Mouse (Mus musculus): Measurements from ENCODE around the gene Galntl6. TPM values are rescaled to one million over a fixed set of nuclear protein-coding genes. Genes with fewer than 3 reads are reported as not detected.

Galntl6 gene
- polyA plus RNA-seq (2014; fragmentation: Nextera tagmentation; extraction: Ambion mirVana), result 1.2 and 1.4 TPM in 2 replicates

DNA sequence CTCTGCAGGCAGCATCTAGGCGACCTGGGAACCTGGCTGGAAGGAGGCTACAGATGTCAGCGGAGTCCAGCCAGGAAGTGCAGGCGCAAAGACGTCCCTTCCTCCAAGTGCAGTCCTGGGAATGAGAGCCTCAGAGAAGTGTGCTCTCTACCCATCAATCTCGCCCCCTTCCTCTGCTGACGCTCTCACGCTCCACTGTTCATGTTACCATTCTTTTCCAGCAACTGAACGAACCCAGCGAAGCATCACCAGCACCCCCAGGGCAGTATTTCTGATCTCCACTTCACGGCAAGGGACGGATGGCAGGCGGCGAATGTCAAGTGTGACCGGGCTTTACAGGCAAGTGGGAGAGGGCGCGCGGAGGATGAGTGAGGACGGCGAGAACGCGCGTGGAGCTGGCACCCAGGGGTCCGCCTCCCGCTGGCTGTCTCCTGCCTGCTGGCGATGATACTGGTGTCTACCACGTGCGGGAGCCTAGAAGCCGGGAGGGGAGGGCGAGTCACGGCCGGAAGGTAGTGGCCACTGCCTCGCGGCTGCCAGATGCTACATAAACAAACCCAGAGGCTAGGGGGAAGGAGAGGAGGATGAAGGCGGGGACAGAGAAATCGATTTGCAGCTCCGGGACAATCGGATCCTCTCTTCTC, at the start of gene Galntl6:
Galntl6 (minus strand) TSS at position 445 of the 644 bp plus-strand sequence.
- H3K4me3 ChIP-seq (ENCODE audit: low read depth, low read length), result peak within 1 kb of the TSS; percentile 56
- no peaks in the 10 kb centered on the region for H3K9me3 ChIP-seq (ENCODE audit: control insufficient read depth, low read length)
- peaks cover 32% of the 10 kb centered on the region for H3K27me3 ChIP-seq (replicated peaks; ENCODE audit: control insufficient read depth, insufficient read depth, low read length)
- peak within 1 kb of the TSS; percentile 94 for H3K4me2 ChIP-seq (ENCODE audit: low read depth, low read length)
- H3K4me1 ChIP-seq (ENCODE audit: control insufficient read depth, insufficient read depth, low read length), result peaks cover 4% of the 10 kb centered on the region; the same call in 1 of the 2 replicates
- DNase-seq (ENCODE audit: low spot score), result peak; percentile 23
- WGBS, result under 1% methylated on average over 26 of the region's 37 CpGs
- H3K27ac ChIP-seq (replicated peaks; ENCODE audit: low read depth, low read length), result no peak within 1 kb of the TSS
- no peaks in the 10 kb centered on the region for H3K36me3 ChIP-seq (ENCODE audit: control insufficient read depth, insufficient read depth, low read length)
- peak within 1 kb of the TSS; percentile 66 for H3K9ac ChIP-seq (ENCODE audit: low read depth, low read length)
- peak; percentile 63; the same call in 1 of the 2 replicates for ATAC-seq (ENCODE audit: low read depth)

DNA sequence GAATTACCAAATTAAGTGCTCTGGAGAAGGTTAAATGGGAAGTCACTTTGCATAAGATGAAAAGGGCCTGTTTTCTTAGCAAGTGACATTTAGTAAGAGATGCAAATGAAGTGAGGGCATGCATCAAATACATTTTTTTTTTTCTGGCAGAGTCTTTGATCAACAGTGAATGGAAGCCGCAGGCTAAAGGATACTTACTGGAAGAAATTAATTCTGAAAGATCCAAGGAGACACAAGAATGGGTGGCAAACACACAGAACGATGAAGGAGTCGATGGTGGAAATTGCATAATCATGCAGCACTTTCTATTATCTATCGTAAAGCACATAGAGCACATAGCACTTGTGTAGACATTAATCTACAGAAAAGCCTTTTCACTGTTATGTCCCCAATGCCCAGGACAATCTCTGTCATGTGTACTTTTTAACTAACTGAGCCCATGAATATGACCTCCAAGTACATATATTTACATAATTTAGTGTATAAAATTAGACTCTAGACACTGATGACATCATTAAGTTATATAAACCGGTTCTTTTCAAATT, 44.8 kb upstream of the Galntl6 start:
- Histone ChIP-seq H3K4me3 (ENCODE audit: low read depth, low read length) (no peak overlapping the region), H3K36me3 (ENCODE audit: control insufficient read depth, insufficient read depth, low read length) (no peaks in the 10 kb centered on the region), H3K4me2 (ENCODE audit: low read depth, low read length) (no peak overlapping the region), H3K27ac (replicated peaks; ENCODE audit: low read depth, low read length) (no peak overlapping the region), H3K4me1 (ENCODE audit: control insufficient read depth, insufficient read depth, low read length) (no peaks in the 10 kb centered on the region), H3K9ac (ENCODE audit: low read depth, low read length) (no peak overlapping the region), H3K9me3 (ENCODE audit: control insufficient read depth, low read length) (no peaks in the 10 kb centered on the region), H3K27me3 (replicated peaks; ENCODE audit: control insufficient read depth, insufficient read depth, low read length) (no peaks in the 10 kb centered on the region)
- DNase-seq (ENCODE audit: low spot score) (no peak), ATAC-seq (ENCODE audit: low read depth) (no peak)
- 79% methylated on average over 5 of the region's 5 CpGs for WGBS

DNA sequence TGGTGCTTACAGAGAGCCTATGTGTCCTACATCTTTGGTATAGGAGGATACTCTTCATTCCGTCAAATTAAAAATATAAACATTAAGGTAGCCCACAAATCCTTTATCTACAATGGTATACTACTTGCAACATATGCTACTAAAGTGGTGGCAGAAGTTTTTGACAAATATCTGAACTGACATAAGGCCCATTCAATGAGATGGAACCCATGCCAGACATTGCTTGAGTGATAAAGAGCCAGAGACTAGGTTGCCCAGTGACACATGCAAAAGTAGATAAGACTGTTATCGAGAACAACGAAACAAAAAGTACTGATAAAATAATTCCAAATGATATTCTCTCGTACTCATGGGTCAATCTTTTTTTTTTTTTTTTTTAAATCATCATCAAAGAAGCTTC, 31.3 kb upstream of the Galntl6 start:
- H3K27me3 ChIP-seq (replicated peaks; ENCODE audit: control insufficient read depth, insufficient read depth, low read length), result no peaks in the 10 kb centered on the region
- H3K9ac ChIP-seq (ENCODE audit: low read depth, low read length), result no peak overlapping the region
- H3K36me3 ChIP-seq (ENCODE audit: control insufficient read depth, insufficient read depth, low read length), result no peaks in the 10 kb centered on the region
- no peaks in the 10 kb centered on the region for H3K4me1 ChIP-seq (ENCODE audit: control insufficient read depth, insufficient read depth, low read length)
- H3K4me3 ChIP-seq (ENCODE audit: low read depth, low read length), result no peak overlapping the region
- H3K4me2 ChIP-seq (ENCODE audit: low read depth, low read length), result no peak overlapping the region
- no peak overlapping the region for H3K27ac ChIP-seq (replicated peaks; ENCODE audit: low read depth, low read length)
- H3K9me3 ChIP-seq (ENCODE audit: control insufficient read depth, low read length), result no peaks in the 10 kb centered on the region
- WGBS, result 93% methylated on average over 4 of the region's 4 CpGs
- ATAC-seq (ENCODE audit: low read depth) (no peak), DNase-seq (ENCODE audit: low spot score) (no peak)

GRCm38 (mm10) chr8:58931066-58931465, 18.6 kb upstream of the Galntl6 start:
- WGBS, result 70% methylated on average over 1 of the region's 1 CpGs

GRCm38 (mm10) chr8:58915142-58915541, 2.7 kb upstream of the Galntl6 start:
- no peak for ATAC-seq (ENCODE audit: low read depth)
- Histone ChIP-seq H3K4me2 (ENCODE audit: low read depth, low read length) (no peak overlapping the region), H3K27ac (replicated peaks; ENCODE audit: low read depth, low read length) (no peak overlapping the region), H3K36me3 (ENCODE audit: control insufficient read depth, insufficient read depth, low read length) (no peaks in the 10 kb centered on the region), H3K9me3 (ENCODE audit: control insufficient read depth, low read length) (no peaks in the 10 kb centered on the region), H3K4me1 (ENCODE audit: control insufficient read depth, insufficient read depth, low read length) (peaks cover 4% of the 10 kb centered on the region; the same call in 1 of the 2 replicates), H3K9ac (ENCODE audit: low read depth, low read length) (no peak overlapping the region), H3K4me3 (ENCODE audit: low read depth, low read length) (no peak overlapping the region), H3K27me3 (replicated peaks; ENCODE audit: control insufficient read depth, insufficient read depth, low read length) (peaks cover 32% of the 10 kb centered on the region)
- WGBS, result 27% methylated on average over 2 of the region's 2 CpGs
- DNase-seq (ENCODE audit: low spot score), result no peak

More at GRCm38 (mm10) chr8:58931066-58931465, 18.6 kb upstream of the Galntl6 start:
- Histone ChIP-seq H3K4me1 (ENCODE audit: control insufficient read depth, insufficient read depth, low read length) (no peaks in the 10 kb centered on the region), H3K9me3 (ENCODE audit: control insufficient read depth, low read length) (no peaks in the 10 kb centered on the region), H3K4me3 (ENCODE audit: low read depth, low read length) (no peak overlapping the region), H3K27ac (replicated peaks; ENCODE audit: low read depth, low read length) (no peak overlapping the region), H3K27me3 (replicated peaks; ENCODE audit: control insufficient read depth, insufficient read depth, low read length) (no peaks in the 10 kb centered on the region), H3K4me2 (ENCODE audit: low read depth, low read length) (no peak overlapping the region), H3K9ac (ENCODE audit: low read depth, low read length) (no peak overlapping the region), H3K36me3 (ENCODE audit: control insufficient read depth, insufficient read depth, low read length) (no peaks in the 10 kb centered on the region)
- DNase-seq (ENCODE audit: low spot score) (peak; percentile 14), ATAC-seq (ENCODE audit: low read depth) (no peak)

GRCm38 (mm10) chr8:58913640-58913968, 1.2 kb upstream of the Galntl6 start:
- Histone ChIP-seq H3K4me2 (ENCODE audit: low read depth, low read length) (0 out of 2 replicates have a peak overlapping the region, but pooled peaks have one; percentile 6), H3K9me3 (ENCODE audit: control insufficient read depth, low read length) (no peaks in the 10 kb centered on the region), H3K4me3 (ENCODE audit: low read depth, low read length) (no peak overlapping the region), H3K27me3 (replicated peaks; ENCODE audit: control insufficient read depth, insufficient read depth, low read length) (peaks cover 32% of the 10 kb centered on the region), H3K9ac (ENCODE audit: low read depth, low read length) (no peak overlapping the region), H3K27ac (replicated peaks; ENCODE audit: low read depth, low read length) (no peak overlapping the region), H3K4me1 (ENCODE audit: control insufficient read depth, insufficient read depth, low read length) (peaks cover 4% of the 10 kb centered on the region; the same call in 1 of the 2 replicates), H3K36me3 (ENCODE audit: control insufficient read depth, insufficient read depth, low read length) (no peaks in the 10 kb centered on the region)
- 61% methylated on average over 3 of the region's 3 CpGs for WGBS
- DNase-seq (ENCODE audit: low spot score), result no peak
- ATAC-seq (ENCODE audit: low read depth), result no peak

DNA sequence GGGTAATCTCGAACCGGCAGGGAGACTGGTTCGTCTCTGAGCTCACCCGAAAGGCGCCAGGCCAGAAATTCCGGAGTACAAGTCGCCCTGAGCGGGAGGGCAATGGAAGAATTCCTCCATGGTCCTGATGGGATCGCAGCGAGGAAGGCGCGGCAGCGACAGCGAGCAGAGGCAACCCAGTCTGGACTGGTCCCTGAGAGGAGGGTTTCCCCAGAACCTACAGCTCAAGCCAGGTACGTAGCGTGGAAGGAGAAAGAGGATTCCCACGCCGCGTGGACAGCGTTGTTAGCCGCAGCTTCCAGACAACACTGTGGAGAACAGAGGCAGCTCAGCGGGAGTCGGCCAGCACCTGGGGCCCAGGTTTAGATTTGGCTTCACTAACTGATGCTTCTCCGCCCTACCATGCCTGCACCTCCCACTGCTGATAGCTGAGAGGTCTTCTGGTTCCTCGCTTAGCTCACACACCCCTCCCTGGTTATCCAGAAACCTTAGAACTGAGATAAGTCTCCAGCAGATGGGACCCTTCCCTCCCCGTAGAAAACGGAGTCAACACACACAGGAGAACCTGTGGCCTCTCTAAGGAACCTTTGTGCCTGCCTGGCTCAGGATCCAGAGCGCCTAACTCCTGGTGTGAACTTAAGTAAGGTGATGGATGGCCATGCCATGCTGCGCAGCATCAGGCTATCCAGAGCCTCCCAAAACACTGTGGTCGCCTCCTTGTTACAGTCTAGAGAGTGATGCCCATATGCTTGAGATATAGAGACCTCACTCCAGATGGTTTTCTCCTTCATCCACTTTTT, 600 bp upstream of the Galntl6 start:
- no peaks in the 10 kb centered on the region for H3K9me3 ChIP-seq (ENCODE audit: control insufficient read depth, low read length)
- H3K36me3 ChIP-seq (ENCODE audit: control insufficient read depth, insufficient read depth, low read length), result no peaks in the 10 kb centered on the region
- DNase-seq (ENCODE audit: low spot score) (peak; percentile 30), ATAC-seq (ENCODE audit: low read depth) (peak; percentile 76)
- H3K4me3 ChIP-seq (ENCODE audit: low read depth, low read length), result peak overlapping the region; percentile 56
- 3% methylated on average over 28 of the region's 30 CpGs for WGBS
- peak overlapping the region; percentile 66 for H3K9ac ChIP-seq (ENCODE audit: low read depth, low read length)
- H3K27me3 ChIP-seq (replicated peaks; ENCODE audit: control insufficient read depth, insufficient read depth, low read length), result peaks cover 32% of the 10 kb centered on the region
- H3K4me1 ChIP-seq (ENCODE audit: control insufficient read depth, insufficient read depth, low read length), result peaks cover 4% of the 10 kb centered on the region; the same call in 1 of the 2 replicates
- H3K27ac ChIP-seq (replicated peaks; ENCODE audit: low read depth, low read length), result no peak overlapping the region
- peak overlapping the region; percentile 94 for H3K4me2 ChIP-seq (ENCODE audit: low read depth, low read length)

GRCm38 (mm10) chr8:58911677-58912076, 763 bp downstream of the Galntl6 start, which contains the start of gene BC030500:
TSS of gene BC030500 (plus strand) at chr8:58911755.
- no peak within 1 kb of the TSS for H3K27ac ChIP-seq (replicated peaks; ENCODE audit: low read depth, low read length)
- H3K4me3 ChIP-seq (ENCODE audit: low read depth, low read length), result peak within 1 kb of the TSS; percentile 56
- DNase-seq (ENCODE audit: low spot score) (no peak), ATAC-seq (ENCODE audit: low read depth) (0 out of 2 replicates have a peak, but pooled peaks have one; percentile 35)
- 11% methylated on average over 14 of the region's 14 CpGs for WGBS
- H3K9me3 ChIP-seq (ENCODE audit: control insufficient read depth, low read length), result no peaks in the 10 kb centered on the region
- peaks cover 4% of the 10 kb centered on the region; the same call in 1 of the 2 replicates for H3K4me1 ChIP-seq (ENCODE audit: control insufficient read depth, insufficient read depth, low read length)
- H3K36me3 ChIP-seq (ENCODE audit: control insufficient read depth, insufficient read depth, low read length), result no peaks in the 10 kb centered on the region
- H3K9ac ChIP-seq (ENCODE audit: low read depth, low read length), result peak within 1 kb of the TSS; percentile 66
- H3K27me3 ChIP-seq (replicated peaks; ENCODE audit: control insufficient read depth, insufficient read depth, low read length), result peaks cover 32% of the 10 kb centered on the region
- H3K4me2 ChIP-seq (ENCODE audit: low read depth, low read length), result peak within 1 kb of the TSS; percentile 94
